Mouse (Mus musculus) thymus, postnatal 14 days (tissue): ENCODE measurements at regions not wholly inside any gene's neighbourhood (a gene's known extent, or its start where the extent isn't known, plus 50 kb on each side); places are given as distances from the start of the nearest gene placed in this dataset.

Source experiments
- DNase-seq: peaks from one replicate; pipeline ENCODE4 v3.0.0; 2021

- peak; percentile 33 for DNase-seq
These were observed 272.0 kb downstream of the Drd1 start for GRCm38 (mm10) chr13:53783492-53783891.

GRCm38 (mm10) chr13:53779150-53779549 is 276.4 kb downstream of the Drd1 start:
- no peak for DNase-seq

GRCm38 (mm10) chr13:53776421-53776820 is 279.1 kb downstream of the Drd1 start:
- DNase-seq: no peak

DNA sequence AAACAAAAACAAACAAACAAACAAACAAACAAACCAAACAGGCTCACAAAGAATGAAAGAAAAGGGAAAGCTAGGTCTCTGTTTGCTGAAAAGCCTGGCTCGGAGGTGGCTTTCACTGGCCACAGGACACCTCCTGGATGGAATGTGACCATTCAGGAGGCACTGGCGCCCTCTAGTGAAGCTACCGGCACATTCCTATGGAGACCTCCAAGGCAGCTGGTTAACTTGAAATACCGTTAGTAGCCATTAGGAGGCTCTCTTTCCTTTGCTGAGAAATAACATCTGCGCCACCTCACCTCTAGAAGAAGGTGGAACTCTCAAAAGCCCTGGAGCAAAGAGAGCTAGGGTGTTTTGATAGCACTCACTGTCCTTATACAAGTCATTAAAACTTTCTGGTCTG is 279.8 kb downstream of the Drd1 start:
- DNase-seq: peak; percentile 21

DNA sequence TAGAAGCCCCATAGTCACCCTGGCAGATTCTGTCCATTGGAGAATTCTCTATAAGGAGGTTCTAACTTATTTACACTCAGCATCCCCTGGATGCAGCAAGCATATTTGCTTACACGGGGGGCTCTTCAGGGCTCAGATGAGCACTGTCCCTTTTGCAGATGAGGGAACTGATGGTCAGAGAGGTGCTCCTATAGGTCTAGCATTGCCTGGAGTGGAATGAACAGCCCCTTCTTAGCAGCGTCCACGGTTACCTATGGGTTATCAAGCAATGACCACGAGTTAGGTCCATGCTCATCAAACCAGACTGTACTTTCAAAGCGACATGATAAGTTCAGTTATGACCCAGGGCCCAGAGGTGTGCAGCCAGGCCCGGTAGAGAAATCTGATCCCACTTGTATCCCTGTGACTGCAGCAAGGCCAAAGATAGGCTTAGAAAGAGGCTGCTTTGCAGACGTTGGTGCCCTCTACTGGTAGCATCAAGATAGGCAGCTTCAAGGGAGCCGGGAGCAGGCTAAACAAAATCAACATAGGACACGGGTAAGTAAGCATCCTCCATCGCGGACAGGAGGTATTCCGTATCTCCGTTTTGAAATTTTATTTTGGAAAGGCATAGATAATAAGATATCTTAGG is 290.8 kb downstream of the Drd1 start:
- peak; percentile 10 for DNase-seq

DNA sequence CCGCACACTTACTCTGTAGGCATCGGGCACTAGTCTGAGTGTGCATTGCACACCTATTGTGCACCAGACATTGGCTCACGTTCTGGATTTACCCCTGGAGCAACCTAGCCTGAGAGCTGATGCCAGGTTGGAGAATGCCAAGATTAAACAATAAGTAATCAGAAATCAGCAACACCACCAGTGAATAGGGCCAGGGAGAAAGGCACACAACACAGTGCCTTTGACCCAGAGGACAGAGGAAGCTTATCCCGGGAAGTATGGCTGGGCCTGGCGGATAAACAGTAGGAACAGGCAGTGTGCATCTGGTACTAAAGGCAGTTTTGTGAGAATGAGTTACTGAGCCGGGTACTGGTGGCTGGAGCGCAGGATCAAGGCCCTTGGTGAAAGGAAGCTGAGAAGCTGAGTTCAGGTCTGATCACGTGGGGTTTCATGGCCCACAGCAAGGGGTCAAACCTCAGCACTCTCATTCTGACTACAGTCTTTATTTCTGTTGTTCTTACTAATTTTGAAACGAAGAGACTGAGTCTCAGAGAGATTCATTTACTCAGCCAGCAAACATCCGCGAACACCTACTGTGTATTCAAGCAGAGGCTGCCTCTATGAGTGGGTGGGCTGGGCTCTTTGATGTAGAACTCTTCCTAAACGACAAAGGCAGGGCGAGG is 284.8 kb upstream of the Msx2 start:
- no peak for DNase-seq

DNA sequence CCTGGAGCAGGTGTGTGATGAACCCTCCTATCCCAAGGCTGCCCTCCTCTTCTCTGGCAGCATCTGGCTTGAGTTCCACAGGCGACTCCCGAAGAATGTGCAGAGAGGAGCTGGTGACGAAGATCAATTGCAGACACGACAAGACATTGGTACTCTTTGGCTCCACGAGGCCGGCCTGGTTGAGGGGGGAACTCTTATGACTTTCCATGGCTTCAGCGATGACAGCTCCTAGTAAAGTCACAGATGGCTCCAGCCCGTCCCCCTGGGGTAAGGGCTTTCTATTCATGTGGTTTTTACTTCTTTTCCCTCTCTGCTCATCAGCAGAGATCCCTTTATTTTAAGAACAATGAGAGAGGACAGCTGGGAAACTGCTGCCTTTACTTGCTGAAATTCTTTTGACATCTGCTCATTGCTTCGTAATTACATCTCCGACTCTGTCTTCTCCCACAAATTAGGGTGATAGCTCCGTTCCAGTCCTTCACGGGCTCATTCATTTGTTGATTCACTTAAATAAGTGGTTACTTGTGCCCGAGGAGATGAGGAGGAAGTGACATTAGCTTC is 284.2 kb upstream of the Msx2 start:
- no peak for DNase-seq

DNA sequence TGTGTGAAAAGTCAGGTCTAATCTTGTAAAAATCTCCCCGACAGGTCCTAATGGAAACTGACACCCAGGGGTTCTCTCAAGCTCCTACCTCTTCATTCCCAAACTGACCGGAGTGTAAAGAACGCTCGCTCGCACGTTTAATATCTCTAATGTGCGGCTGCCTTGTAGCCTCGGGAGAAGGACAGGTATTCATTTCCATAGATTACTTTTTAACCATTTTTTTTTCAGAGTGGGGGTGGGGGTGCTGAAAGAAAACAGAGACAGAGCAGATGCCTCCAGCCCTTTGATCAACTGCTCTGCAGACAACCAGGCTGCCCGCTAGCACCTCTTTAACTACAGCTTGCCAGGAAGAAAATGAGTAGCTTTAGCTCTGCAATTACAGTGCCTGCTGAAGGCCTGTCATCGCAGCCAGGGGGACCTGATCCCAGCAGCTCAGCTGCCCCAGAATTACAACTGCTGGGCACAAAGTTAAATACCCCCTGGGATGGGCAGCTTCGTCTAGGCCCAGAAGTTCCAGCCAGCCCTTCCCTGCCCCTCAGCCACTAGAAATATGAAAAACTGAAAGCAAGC is 282.3 kb upstream of the Msx2 start:
- DNase-seq: no peak

DNA sequence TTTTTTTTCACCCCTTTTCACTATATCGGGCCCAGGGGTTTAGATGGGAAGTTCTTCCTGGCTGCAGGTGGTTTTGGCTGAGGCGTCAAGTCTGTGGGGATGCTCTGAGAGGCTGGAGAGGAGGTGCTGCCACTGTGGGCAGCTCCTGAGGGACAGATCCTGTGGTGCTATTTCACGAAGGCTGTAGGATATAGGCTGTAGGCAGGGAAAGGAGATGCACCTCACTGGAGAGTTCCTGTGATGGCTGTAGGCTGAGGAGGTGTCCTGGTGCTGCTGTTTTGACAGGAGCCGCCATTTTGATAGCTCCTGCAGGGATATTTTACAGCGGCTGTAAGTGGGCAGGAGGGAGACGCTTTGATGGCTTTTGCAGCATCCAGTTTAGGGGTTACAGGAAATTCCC is 280.2 kb upstream of the Msx2 start:
- DNase-seq: no peak

- DNase-seq: no peak
These were observed 268.1 kb upstream of the Msx2 start for GRCm38 (mm10) chr13:53740981-53741380.

GRCm38 (mm10) chr13:53739127-53739526 is 266.3 kb upstream of the Msx2 start:
- no peak for DNase-seq

DNA sequence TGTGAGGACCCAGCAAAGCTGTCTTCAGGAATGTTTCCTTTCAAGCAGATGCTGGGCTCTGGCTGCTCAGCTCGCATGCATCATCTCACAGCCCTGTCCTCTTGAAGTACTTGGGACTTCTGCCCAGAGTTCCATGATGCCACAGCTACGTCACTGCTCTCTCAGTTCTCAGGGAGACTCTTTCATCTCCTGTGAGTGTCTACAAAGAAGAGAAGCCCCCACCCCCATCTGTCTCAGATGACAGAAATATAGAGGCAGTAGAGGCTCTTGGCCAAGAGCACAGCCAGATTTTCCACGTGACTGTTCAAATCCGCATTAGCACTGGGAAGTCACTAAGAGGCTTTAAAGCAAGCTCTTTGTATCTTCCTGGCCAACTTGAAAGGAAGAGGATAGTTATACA is 262.1 kb upstream of the Msx2 start:
- no peak for DNase-seq

GRCm38 (mm10) chr13:53730259-53730902 is 257.5 kb upstream of the Msx2 start:
- DNase-seq: no peak

DNA sequence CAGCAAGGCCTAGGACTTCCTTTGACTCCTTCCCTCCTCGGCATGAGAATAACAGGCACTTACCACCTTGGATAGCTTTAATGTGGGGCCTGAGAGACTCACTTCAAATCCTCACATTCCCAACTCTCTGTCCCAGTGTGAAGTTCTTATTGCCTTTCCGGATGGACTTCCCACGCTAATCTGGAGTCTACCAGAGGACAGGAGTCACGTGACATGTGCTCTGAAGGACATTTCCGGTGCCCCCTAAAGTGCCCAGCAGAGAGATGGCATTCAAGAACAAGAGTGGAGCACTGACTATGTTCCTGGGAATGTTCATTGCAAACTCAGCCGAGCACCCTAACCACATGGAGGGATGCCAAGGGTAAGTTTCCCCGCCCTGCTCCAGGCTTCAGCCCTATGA is 257.0 kb upstream of the Msx2 start:
- DNase-seq: no peak

- no peak for DNase-seq
These were observed 253.2 kb upstream of the Msx2 start for GRCm38 (mm10) chr13:53726031-53726430.

GRCm38 (mm10) chr13:53722881-53723280 is 250.0 kb upstream of the Msx2 start:
- DNase-seq: no peak

- DNase-seq: no peak
These were observed 248.2 kb upstream of the Msx2 start for GRCm38 (mm10) chr13:53721038-53721463.

DNA sequence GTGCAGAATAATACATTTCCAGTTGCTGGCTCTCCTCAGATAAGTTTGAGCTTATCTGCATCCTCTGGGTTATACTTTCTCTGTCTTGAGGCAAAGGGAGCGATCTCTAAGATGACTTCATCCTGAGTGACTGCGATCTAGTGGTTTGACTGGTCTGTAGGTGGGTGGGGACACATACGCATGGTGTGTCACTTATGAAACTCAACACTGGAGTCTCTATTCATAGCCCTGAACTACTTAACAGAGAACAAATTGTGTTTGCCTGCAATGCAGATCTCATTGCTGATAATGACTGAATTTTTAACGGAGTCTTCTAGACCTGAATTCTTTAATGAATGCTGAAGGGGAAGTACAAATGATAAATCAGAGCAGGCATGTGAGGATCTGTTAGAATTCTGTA is 244.7 kb upstream of the Msx2 start:
- no peak for DNase-seq

GRCm38 (mm10) chr13:53717086-53717485 is 244.2 kb upstream of the Msx2 start:
- no peak for DNase-seq

DNA sequence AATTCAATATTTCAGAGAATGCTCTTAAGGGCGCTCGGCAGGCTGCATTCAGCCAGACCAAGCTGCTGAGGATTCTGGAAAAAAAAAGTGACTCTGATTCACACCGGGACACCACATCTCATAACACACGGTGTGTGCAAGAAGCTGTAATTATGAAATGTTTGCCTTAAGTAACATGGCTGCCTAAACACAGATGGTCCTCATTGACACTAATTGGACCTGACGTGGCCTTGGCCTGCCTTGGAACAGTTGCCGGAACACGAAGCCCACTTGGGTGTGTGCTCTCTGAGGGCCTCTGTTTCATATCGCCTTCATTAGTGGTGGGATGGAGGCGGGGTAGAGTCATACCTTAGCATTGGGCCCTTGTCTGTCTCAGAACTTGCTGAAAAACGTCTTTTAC is 236.2 kb upstream of the Msx2 start:
- no peak for DNase-seq

- no peak for DNase-seq
These were observed 234.7 kb upstream of the Msx2 start for GRCm38 (mm10) chr13:53707548-53707947.

DNA sequence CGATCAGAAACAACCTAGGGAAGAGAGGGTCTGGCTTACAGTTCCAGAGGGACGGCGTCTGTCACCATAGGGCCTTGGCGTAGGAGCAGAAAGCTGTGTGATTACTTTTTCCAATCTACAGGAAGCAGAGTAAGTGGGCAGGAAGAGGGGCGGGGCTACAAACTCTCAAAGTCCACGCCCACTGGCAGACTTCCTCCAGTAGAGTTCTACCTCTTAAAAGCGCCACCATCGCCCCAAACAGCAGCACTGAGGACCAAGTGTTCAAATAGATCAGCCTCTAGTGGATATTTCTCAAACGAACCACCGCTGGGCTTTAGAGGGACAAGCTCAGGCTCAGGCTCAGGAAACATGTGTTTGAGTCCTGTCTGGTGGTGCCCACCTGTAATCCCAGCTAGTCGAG is 231.2 kb upstream of the Msx2 start:
- DNase-seq: no peak

GRCm38 (mm10) chr13:53700236-53700635 is 227.4 kb upstream of the Msx2 start:
- no peak for DNase-seq

- DNase-seq: no peak
These were observed 225.1 kb upstream of the Msx2 start for GRCm38 (mm10) chr13:53697954-53698353.
